Mouse (Mus musculus) heart, embryonic 16.5 days (tissue): ENCODE results near the gene Tha1. TPM values are rescaled to one million over a fixed set of nuclear protein-coding genes. Genes with fewer than 3 reads are reported as not detected.
A peak's percentile ranks its signal among the peaks of the same experiment; 100 is the strongest.

Experiments
- ATAC-seq: fragments of 200-750 bp; cut with Nextera tagmentation; replicated peaks from 2 replicates; pipeline ENCODE4 v1.8.0; 2017; ENCODE audit warnings: moderate number of reproducible peaks; ENCODE audit not compliant: insufficient read depth, low FRiP score; ENCODE audit errors: extremely low read depth
- H3K27ac ChIP-seq: fragments of 300-500 bp; sonication (generic); 2 replicates; pipeline ENCODE4 v1.5.1; 2014; ENCODE audit warnings: mild to moderate bottlenecking, low read length, control low read depth, moderate library complexity
- H3K27me3 ChIP-seq: fragments of 300-500 bp; sonication (generic); 2 replicates; pipeline ENCODE4 v1.6.1; 2014; ENCODE audit warnings: low read length, mixed read lengths; ENCODE audit not compliant: control insufficient read depth, insufficient read depth
- H3K36me3 ChIP-seq: fragments of 300-500 bp; sonication (generic); 2 replicates; pipeline ENCODE4 v1.6.1; 2014; ENCODE audit not compliant: control insufficient read depth, insufficient read depth
- H3K4me1 ChIP-seq: fragments of 300-500 bp; sonication (generic); 2 replicates; pipeline ENCODE4 v1.6.1; 2014; ENCODE audit warnings: low read length, mixed read lengths; ENCODE audit not compliant: control insufficient read depth, insufficient read depth
- H3K4me2 ChIP-seq: fragments of 300-500 bp; sonication (generic); 2 replicates; pipeline ENCODE4 v1.6.1; 2014; ENCODE audit warnings: low read depth, mild to moderate bottlenecking, control low read depth, low read length
- H3K4me3 ChIP-seq: fragments of 300-500 bp; sonication (generic); 2 replicates; pipeline ENCODE4 v1.5.1; 2014; ENCODE audit warnings: mild to moderate bottlenecking, control low read depth, low read length
- H3K9ac ChIP-seq: fragments of 300-500 bp; sonication (generic); 2 replicates; pipeline ENCODE4 v1.6.1; 2014; ENCODE audit warnings: low read length, control low read depth
- H3K9me3 ChIP-seq: fragments of 300-500 bp; sonication (generic); replicated peaks from 2 replicates; pipeline ENCODE4 v1.6.1; 2016; ENCODE audit warnings: low read length; ENCODE audit not compliant: control insufficient read depth
- WGBS: fragments of 180-500 bp; shearing (Covaris S2); extraction: QIAGEN DNeasy Blood & Tissue Kit; methylation state at CpG from one replicate; pipeline ENCODE4 v1.1.7; 2014; 5-methylcytosine and 5-hydroxymethylcytosine counted together
- polyA plus RNA-seq: library from polyadenylated mRNA; unstranded; fragments of >200 nt; fragmentation: Nextera tagmentation; extraction: Ambion mirVana; gene quantifications from 2 replicates; pipeline ENCODE4 v1.2.1, GENCODE M21; 2015

The Tha1 gene
- 6.5 and 7.4 TPM in 2 replicates for polyA plus RNA-seq

DNA sequence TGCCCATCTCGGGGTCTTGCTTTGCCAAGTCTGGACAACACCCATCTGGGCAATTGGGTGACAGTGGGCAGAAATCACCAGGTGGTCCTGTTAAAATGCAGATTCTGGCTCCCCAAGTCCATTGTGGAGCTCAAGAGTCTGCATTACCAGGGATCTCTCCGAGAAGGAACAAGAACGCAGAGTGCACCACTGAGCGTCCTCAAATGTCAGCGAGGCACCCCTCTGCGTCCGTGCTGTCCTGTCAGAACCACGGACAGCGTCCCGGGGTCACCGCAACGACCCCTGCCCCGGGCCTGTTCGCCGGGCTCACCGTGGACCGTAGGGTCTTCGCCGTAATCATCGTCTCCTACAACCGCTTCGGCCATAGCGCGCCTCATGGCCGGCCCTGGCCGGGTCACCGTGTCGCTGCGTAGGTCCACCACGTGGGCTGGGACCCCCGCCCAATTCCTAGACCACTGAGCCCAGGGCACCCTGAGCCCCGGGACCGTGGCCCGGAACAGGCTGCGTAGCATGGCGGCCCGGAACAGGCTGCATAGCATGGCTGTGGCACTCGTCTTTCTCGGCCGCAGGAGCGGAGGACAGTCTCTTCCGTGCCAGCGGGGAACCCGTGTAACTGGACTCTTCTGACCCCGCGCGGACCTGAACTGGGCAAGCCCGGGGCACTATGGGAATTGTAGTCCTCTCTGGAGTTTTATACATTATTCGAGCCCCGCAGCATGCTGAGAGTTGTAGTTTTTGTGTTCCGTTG lies at the start of gene Tha1:
Gene Tha1 (minus strand): TSS at position 621 of the 748 bp plus-strand sequence.
- Histone ChIP-seq H3K27me3 (no peaks in the 10 kb centered on the region), H3K4me1 (peaks cover 23% of the 10 kb centered on the region), H3K4me2 (peak within 1 kb of the TSS; percentile 97), H3K4me3 (peak within 1 kb of the TSS; percentile 79), H3K36me3 (no peaks in the 10 kb centered on the region), H3K9me3 (no peaks in the 10 kb centered on the region), H3K9ac (peak within 1 kb of the TSS; percentile 86), H3K27ac (peak within 1 kb of the TSS; percentile 76)
- WGBS = 2% methylated on average over 51 of the region's 51 CpGs
- peak; percentile 72 for ATAC-seq

DNA sequence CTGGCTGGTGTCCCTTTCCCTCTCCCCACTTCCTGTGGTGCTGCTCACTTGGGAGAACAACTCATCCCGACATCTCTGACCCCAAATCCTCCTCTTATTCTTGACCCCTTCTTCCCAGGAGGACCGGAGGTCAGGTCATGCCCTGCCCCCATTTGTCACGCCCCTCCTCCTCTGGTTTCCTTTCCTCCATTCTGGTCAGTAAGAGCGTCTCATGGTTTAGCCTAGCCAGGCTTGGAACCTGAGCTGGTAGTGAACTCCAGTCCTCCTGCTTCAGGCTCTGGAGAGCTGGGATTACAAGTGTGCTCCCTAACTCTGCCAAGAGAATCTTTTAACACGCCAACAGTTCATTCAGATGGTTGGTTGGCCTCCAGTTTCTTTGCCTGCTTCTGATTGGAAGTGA lies 45.9 kb upstream of the Tha1 start:
- Histone ChIP-seq H3K4me3 (no peak overlapping the region), H3K4me2 (no peak overlapping the region), H3K27me3 (no peaks in the 10 kb centered on the region), H3K27ac (no peak overlapping the region), H3K36me3 (no peaks in the 10 kb centered on the region), H3K4me1 (peaks cover 7% of the 10 kb centered on the region; the same call in 1 of the 2 replicates), H3K9me3 (peaks cover 11% of the 10 kb centered on the region), H3K9ac (no peak overlapping the region)
- ATAC-seq = no peak
- WGBS = 33% methylated on average over 5 of the region's 5 CpGs

DNA sequence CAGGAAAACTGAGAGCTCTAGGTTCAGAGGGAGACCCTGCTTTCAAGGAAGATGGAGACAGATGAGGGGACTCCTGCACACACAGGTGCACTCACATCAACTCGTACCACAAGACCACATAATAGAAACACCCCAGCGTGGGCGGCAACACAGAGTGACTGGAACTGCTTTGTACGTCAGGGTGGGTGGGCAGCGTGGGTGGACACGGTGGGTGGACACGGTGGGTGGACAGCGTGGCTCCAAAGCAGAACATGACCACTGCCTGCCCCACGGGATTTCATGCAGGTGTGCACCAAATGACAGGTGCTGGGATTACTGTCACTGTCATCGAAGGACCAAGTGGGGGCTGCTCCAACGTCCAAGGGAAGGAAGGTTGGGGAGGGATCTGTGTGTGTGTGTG lies 45.3 kb upstream of the Tha1 start:
- H3K9me3 ChIP-seq = peaks cover 11% of the 10 kb centered on the region
- no peak overlapping the region for H3K27ac ChIP-seq
- H3K36me3 ChIP-seq = no peaks in the 10 kb centered on the region
- no peak for ATAC-seq
- H3K27me3 ChIP-seq = no peaks in the 10 kb centered on the region
- no peak overlapping the region for H3K4me3 ChIP-seq
- WGBS = 76% methylated on average over 11 of the region's 11 CpGs
- peaks cover 7% of the 10 kb centered on the region; the same call in 1 of the 2 replicates for H3K4me1 ChIP-seq
- no peak overlapping the region for H3K9ac ChIP-seq
- H3K4me2 ChIP-seq = no peak overlapping the region

DNA sequence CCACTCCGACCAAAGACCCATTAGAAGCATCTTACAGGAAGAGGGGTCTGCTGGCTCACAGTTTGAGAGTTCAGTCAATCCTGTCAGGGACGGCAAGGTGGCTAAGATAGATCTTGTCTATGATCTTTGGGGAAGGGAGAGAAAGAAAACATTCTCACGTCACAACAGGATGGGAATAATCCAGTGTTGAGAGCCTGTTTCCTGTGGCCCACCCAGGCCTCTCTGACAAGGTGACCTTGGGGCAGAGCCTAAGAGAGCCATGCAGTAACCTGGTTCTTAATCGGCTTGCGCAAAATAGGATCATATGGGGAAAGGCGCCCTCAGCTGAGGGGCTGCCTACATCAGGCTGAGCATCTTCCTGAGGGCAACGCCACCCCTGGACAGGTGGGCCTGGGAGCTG lies 42.6 kb upstream of the Tha1 start:
- WGBS = 93% methylated on average over 7 of the region's 7 CpGs
- no peak for ATAC-seq
- H3K36me3 ChIP-seq = no peaks in the 10 kb centered on the region
- H3K27ac ChIP-seq = no peak overlapping the region
- no peak overlapping the region for H3K9ac ChIP-seq
- H3K9me3 ChIP-seq = peaks cover 11% of the 10 kb centered on the region
- H3K4me1 ChIP-seq = peaks cover 8% of the 10 kb centered on the region; the same call in 1 of the 2 replicates
- no peak overlapping the region for H3K4me2 ChIP-seq
- no peak overlapping the region for H3K4me3 ChIP-seq
- H3K27me3 ChIP-seq = no peaks in the 10 kb centered on the region

DNA sequence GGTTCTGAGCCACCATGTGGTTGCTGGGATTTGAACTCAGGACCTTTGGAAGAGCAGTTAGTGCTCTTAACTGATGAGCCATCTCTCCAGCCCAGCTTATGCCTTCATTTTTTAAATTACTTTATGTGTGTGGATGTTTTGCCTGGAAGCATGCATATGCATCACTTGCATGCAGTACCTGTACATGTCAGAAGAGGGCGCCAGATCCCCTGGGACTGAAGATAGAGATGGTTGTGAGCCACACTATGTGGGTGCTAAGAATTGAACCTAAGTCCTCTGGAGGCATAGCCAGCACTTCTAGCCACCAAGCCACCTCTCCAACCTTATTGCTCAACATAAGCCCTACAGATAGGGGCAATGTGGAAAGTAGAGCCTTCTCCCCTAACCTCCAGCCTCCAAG lies 42.1 kb upstream of the Tha1 start:
- H3K4me2 ChIP-seq = no peak overlapping the region
- H3K27me3 ChIP-seq = no peaks in the 10 kb centered on the region
- H3K27ac ChIP-seq = no peak overlapping the region
- H3K9ac ChIP-seq = no peak overlapping the region
- H3K4me1 ChIP-seq = peaks cover 8% of the 10 kb centered on the region; the same call in 1 of the 2 replicates
- H3K36me3 ChIP-seq = no peaks in the 10 kb centered on the region
- 50% methylated on average over 1 of the region's 1 CpGs for WGBS
- no peak for ATAC-seq
- no peak overlapping the region for H3K4me3 ChIP-seq
- peaks cover 11% of the 10 kb centered on the region for H3K9me3 ChIP-seq

DNA sequence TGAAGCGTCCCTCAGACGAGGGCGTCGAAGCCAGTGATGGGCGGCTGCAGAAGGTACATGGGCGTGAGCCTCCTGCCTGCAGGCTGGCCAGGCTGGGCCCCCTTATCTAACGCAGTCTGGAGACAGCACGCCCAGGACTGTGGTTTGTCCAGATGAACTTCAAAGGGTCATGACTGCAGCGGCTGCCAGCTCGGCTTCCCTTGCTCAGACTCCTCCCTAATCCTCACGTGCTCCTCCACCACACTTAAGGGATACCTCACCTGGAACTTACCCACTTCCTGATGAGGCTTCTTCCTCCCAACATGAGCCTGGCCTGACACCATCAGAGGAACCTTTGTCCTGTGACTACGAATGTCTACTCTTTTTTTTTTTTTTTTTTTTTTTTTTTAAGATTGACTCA lies 41.2 kb upstream of the Tha1 start:
- H3K9me3 ChIP-seq = peaks cover 11% of the 10 kb centered on the region
- no peak overlapping the region for H3K4me3 ChIP-seq
- H3K27me3 ChIP-seq = no peaks in the 10 kb centered on the region
- peaks cover 8% of the 10 kb centered on the region; the same call in 1 of the 2 replicates for H3K4me1 ChIP-seq
- no peaks in the 10 kb centered on the region for H3K36me3 ChIP-seq
- 15% methylated on average over 12 of the region's 12 CpGs for WGBS
- no peak overlapping the region for H3K27ac ChIP-seq
- H3K4me2 ChIP-seq = no peak overlapping the region
- H3K9ac ChIP-seq = no peak overlapping the region
- no peak; the same call in 1 of the 2 replicates for ATAC-seq

DNA sequence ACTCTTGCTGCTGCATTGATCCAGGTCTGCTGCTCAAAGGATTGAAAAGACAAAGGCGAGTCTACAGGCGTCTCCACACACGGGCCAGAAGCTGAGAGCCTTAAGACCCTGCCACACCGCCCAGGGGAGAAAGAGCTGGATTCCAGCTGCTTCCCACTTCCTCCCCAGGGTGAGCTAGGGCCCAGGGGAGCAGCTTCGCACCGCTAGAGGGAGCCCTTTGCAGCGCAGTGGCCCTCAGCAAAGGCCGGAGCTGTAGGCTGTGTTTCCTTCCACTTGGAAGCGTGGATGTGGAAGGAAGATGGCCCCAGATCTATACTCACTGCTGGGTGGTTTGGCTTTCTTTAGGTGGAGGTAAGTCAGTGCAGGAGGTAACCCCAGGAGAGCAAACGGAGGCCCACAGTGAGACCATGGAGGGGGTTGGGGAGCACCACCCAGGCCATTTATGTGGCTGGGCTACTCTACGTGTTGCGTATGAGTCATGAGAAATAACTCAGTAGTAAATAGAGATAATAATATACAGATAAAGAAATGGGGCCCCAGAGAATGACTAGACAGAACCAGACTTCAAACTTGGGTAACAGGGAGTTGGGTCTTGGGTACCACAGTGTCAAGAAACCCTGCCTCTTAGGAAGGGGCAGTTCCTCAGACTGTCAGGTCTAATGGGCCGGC lies 39.5 kb upstream of the Tha1 start:
- Histone ChIP-seq H3K4me2 (peak overlapping the region; percentile 31), H3K9me3 (peaks cover 11% of the 10 kb centered on the region), H3K36me3 (no peaks in the 10 kb centered on the region), H3K4me1 (peaks cover 2% of the 10 kb centered on the region; the same call in 1 of the 2 replicates), H3K27ac (no peak overlapping the region), H3K27me3 (no peaks in the 10 kb centered on the region), H3K9ac (0 out of 2 replicates have a peak overlapping the region, but pooled peaks have one; percentile 2), H3K4me3 (no peak overlapping the region)
- 30% methylated on average over 13 of the region's 13 CpGs for WGBS
- peak; percentile 60 for ATAC-seq

DNA sequence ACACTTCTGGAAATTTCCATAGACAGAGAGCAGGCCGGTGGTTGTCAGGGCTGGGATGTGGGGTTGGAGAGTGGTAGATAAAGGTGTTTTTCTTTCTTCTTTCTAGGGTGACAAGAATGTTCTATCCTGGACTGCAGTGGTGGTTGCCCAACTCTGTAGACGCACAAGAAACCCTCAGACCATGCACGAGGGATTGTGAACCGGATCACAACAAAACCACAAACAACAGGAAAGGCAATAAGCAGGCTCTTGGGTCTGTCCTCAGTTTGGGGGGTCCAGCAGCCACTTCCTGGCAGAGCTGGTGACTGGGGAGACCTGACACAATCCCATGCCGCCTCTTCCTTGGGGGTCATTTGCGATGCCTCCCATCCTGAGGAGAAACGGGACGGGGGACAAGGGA lies 36.1 kb upstream of the Tha1 start:
- Histone ChIP-seq H3K27me3 (no peaks in the 10 kb centered on the region), H3K27ac (no peak overlapping the region), H3K9ac (no peak overlapping the region), H3K4me1 (peaks cover 2% of the 10 kb centered on the region; the same call in 1 of the 2 replicates), H3K36me3 (no peaks in the 10 kb centered on the region), H3K4me3 (no peak overlapping the region), H3K9me3 (no peaks in the 10 kb centered on the region), H3K4me2 (no peak overlapping the region)
- WGBS = 71% methylated on average over 8 of the region's 8 CpGs
- no peak for ATAC-seq

DNA sequence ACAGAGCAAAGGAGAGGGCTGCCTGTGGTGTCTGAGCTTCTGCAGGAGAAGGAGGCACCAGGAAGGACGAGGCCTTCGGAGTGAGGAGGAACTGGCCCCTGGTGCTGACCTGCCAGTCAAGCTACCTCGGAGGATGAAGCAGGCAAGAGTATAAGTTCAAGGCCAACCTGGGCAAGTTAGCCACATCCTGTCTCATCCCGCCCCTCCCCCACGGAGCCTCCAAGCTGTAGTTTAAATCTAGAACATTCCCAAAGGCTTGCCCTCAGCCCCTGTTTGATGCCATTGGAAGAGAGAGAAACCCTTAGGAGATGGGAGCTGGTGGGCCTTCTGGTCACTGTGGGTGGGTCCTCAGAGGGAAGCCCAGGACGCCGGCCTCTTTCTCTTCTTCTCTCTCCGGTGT lies 31.2 kb upstream of the Tha1 start:
- no peaks in the 10 kb centered on the region for H3K9me3 ChIP-seq

More for the DNA sequence above, 31.2 kb upstream of the Tha1 start:
- Histone ChIP-seq H3K4me2 (no peak overlapping the region), H3K4me1 (no peaks in the 10 kb centered on the region), H3K27ac (no peak overlapping the region), H3K27me3 (no peaks in the 10 kb centered on the region), H3K36me3 (no peaks in the 10 kb centered on the region), H3K9ac (no peak overlapping the region), H3K4me3 (no peak overlapping the region)
- 73% methylated on average over 8 of the region's 8 CpGs for WGBS
- ATAC-seq = no peak
